Mouse (Mus musculus): Measurements from ENCODE around the gene Clba1. TPM values are rescaled to one million over a fixed set of nuclear protein-coding genes. Genes with fewer than 3 reads are reported as not detected.

The Clba1 gene
- total and polyA plus RNA-seq, 2 experiments from 2014 or later = 13.6 to 25.9 TPM

DNA sequence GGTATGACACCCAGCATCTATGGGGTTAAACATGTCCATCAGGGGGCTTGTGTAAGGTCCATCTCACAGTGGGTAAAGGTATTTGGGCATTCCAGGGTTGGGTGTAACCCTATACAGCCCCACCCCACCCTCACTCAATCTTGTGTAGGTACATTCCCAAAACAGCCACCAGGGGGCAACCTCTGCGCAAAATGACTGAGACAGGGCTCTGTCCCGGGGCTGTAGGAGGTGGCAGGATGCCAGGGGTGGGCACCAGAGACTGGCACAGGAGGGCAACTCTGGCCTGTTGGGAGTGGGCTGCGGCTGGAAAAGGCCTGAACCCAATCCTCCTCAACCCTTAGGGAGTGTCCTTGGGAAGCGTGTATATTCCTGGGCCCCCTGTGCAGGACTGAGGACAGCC, 8.3 kb upstream of the Clba1 start:
- no peak for ATAC-seq (ENCODE audit: low FRiP score)
- peak; percentile 79 for TF ChIP-seq CTCF (IDR thresholded peaks at IDR 0.05)
- Histone ChIP-seq H3K4me3 (ENCODE audit: low read depth, low read length) (no peak overlapping the region), H3K4me1 (ENCODE audit: insufficient read depth, low read length) (peaks cover 5% of the 10 kb centered on the region; the same call in 1 of the 2 replicates), H3K27ac (ENCODE audit: low read depth, low read length) (no peak overlapping the region), H3K9me3 (ENCODE audit: low read length) (no peaks in the 10 kb centered on the region), H3K4me2 (ENCODE audit: low read depth, low read length, poor library complexity, severe bottlenecking) (no peak overlapping the region), H3K27me3 (ENCODE audit: insufficient read depth, low read length) (peaks cover 7% of the 10 kb centered on the region; the same call in 1 of the 2 replicates), H3K9ac (replicated peaks; ENCODE audit: low read length, poor library complexity, severe bottlenecking) (no peak overlapping the region), H3K36me3 (ENCODE audit: insufficient read depth, low read length) (no peaks in the 10 kb centered on the region)
- WGBS = 8% methylated on average over 4 of the region's 4 CpGs
- peak; percentile 45 for DNase-seq (ENCODE audit: low spot score)

DNA sequence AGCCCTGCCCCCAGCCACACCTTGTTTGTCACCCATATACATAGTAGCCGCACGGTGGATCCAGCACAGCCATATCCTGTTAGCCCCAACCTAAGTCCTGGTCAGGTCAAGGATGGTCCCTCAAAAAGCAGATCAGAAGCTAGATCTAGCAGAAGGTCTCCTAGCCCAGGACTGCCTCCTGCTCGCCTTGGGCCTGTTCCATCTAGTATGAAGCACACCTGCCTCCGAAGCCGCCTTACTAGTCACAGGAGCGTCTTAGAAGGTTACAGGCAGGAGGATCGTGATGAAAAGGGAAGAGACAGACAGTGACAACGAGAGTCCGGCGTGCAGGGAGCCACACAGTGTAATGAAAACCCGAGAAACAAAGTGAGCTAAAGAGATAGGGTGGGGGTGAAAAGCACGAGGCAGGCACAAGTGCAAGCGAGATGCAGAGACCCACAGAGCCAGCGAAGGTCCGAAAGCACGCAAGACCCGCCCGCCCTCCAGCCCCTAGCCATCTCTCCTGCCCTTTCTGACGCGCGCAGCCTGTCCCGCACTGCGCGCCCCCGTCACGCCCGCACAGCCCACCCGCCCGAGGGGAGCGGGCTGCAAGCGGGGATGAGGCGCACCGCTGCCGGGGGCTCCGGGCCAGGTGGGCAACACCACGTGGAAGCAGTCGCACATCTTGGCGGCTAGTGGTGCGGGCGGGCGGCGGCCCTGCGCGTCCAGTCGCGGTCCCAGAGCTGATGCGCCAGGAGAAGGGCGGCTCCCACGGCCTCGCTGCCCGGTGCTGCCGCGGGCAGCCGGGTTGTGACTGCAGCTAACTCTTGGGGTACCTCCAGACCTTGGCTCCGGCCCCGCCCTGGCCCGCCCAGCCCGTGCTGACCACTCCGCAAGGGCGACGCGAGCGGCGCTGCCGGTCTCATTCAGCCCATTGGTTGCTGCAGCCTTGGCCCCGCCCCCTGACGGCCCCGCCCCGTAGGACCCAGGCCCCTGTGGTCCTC, 6.6 kb upstream of the Clba1 start, which contains the start of gene Ahnak2:
Ahnak2 (minus strand) TSS at position 794 of the 983 bp plus-strand sequence.
- H3K4me2 ChIP-seq (ENCODE audit: low read depth, low read length, poor library complexity, severe bottlenecking) = peak within 1 kb of the TSS; percentile 98
- H3K9ac ChIP-seq (replicated peaks; ENCODE audit: low read length, poor library complexity, severe bottlenecking) = peak within 1 kb of the TSS; percentile 63
- peak; percentile 52 for DNase-seq (ENCODE audit: low spot score)
- no peak within 1 kb of the TSS for H3K27ac ChIP-seq (ENCODE audit: low read depth, low read length)
- H3K9me3 ChIP-seq (ENCODE audit: low read length) = no peaks in the 10 kb centered on the region
- peak within 1 kb of the TSS; percentile 48 for H3K4me3 ChIP-seq (ENCODE audit: low read depth, low read length)
- 5% methylated on average over 46 of the region's 69 CpGs for WGBS
- no peak for TF ChIP-seq CTCF (IDR thresholded peaks at IDR 0.05)
- no peaks in the 10 kb centered on the region for H3K36me3 ChIP-seq (ENCODE audit: insufficient read depth, low read length)
- peak; percentile 50 for ATAC-seq (ENCODE audit: low FRiP score)
- H3K4me1 ChIP-seq (ENCODE audit: insufficient read depth, low read length) = peaks cover 5% of the 10 kb centered on the region; the same call in 1 of the 2 replicates
- peaks cover 7% of the 10 kb centered on the region; the same call in 1 of the 2 replicates for H3K27me3 ChIP-seq (ENCODE audit: insufficient read depth, low read length)

DNA sequence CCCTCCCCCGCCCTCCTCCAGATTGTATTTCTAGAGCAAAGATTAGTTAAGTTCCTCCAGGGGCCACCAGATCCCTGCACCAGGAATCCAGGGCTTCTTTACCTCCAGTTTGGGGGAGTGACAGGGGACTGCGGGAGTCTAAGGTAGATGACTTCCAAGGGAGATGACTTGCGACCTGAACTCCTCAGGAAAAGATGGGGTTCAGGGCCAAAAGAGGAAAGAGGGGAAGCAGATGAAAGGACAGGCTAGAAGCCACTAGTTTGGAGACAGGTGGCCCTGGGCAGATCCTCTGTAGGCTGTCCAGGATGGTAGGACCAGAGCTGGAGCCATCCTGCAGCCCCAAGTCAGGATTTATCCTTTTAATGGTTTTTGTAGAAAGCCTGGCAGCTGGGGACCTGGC, 5.8 kb upstream of the Clba1 start:
- WGBS = 16% methylated on average over 3 of the region's 3 CpGs
- TF ChIP-seq CTCF (IDR thresholded peaks at IDR 0.05) = no peak

DNA sequence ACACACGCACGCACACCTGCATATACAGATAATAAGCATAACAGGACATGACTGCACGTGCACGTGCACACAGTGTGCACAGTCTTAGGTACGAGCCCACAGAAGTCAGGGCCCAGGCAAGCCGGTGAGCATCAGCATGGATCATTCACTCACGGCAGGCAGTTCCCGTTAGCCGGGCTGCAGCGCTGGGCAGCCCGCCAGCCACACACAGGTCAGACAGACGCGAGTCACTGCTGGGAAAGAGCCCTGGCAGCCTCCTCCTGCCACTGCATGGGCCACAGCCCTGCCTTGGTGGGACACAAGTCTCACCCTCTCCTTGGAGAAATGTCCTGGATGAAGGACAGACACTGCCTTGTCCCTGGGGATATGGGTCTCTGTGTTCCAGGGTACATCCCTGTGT, 4.7 kb upstream of the Clba1 start:
- no peaks in the 10 kb centered on the region for H3K36me3 ChIP-seq (ENCODE audit: insufficient read depth, low read length)
- no peaks in the 10 kb centered on the region for H3K9me3 ChIP-seq (ENCODE audit: low read length)
- H3K4me3 ChIP-seq (ENCODE audit: low read depth, low read length) = no peak overlapping the region
- H3K27ac ChIP-seq (ENCODE audit: low read depth, low read length) = no peak overlapping the region
- no peak overlapping the region for H3K9ac ChIP-seq (replicated peaks; ENCODE audit: low read length, poor library complexity, severe bottlenecking)
- TF ChIP-seq CTCF (IDR thresholded peaks at IDR 0.05) = no peak
- H3K27me3 ChIP-seq (ENCODE audit: insufficient read depth, low read length) = peaks cover 7% of the 10 kb centered on the region; the same call in 1 of the 2 replicates
- 41% methylated on average over 13 of the region's 13 CpGs for WGBS
- no peak overlapping the region for H3K4me2 ChIP-seq (ENCODE audit: low read depth, low read length, poor library complexity, severe bottlenecking)
- DNase-seq (ENCODE audit: low spot score) (no peak), ATAC-seq (ENCODE audit: low FRiP score) (no peak)
- peaks cover 12% of the 10 kb centered on the region; the same call in 1 of the 2 replicates for H3K4me1 ChIP-seq (ENCODE audit: insufficient read depth, low read length)

More for the DNA sequence above, 5.8 kb upstream of the Clba1 start:
- Histone ChIP-seq H3K9ac (replicated peaks; ENCODE audit: low read length, poor library complexity, severe bottlenecking) (no peak overlapping the region), H3K27me3 (ENCODE audit: insufficient read depth, low read length) (peaks cover 7% of the 10 kb centered on the region; the same call in 1 of the 2 replicates), H3K4me3 (ENCODE audit: low read depth, low read length) (peak overlapping the region; percentile 48), H3K4me1 (ENCODE audit: insufficient read depth, low read length) (peaks cover 7% of the 10 kb centered on the region; the same call in 1 of the 2 replicates), H3K4me2 (ENCODE audit: low read depth, low read length, poor library complexity, severe bottlenecking) (peak overlapping the region; percentile 98), H3K36me3 (ENCODE audit: insufficient read depth, low read length) (no peaks in the 10 kb centered on the region), H3K9me3 (ENCODE audit: low read length) (no peaks in the 10 kb centered on the region), H3K27ac (ENCODE audit: low read depth, low read length) (no peak overlapping the region)
- ATAC-seq (ENCODE audit: low FRiP score) (no peak), DNase-seq (ENCODE audit: low spot score) (no peak)

DNA sequence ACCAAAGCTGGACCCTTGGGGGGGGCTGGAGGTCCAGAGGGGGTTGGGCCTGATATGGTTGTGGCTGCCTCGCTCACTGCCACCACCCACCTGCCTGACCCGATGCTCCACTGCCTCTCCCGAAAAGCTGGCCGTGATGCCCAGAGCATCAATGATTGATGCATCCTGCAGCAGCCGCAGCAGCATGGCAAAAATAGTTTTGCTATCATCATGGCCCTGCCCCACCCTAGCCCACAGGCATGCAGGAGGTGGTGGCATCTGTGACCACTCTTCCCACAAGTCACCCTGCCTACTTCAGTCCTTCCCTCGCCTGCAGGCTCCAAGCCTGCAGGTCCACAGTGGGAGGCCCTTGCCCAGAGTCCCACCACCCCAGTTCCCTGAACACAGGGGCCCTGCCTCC, 2.7 kb upstream of the Clba1 start:
- no peak for TF ChIP-seq CTCF (IDR thresholded peaks at IDR 0.05)
- H3K27me3 ChIP-seq (ENCODE audit: insufficient read depth, low read length) = 0 out of 2 replicates have a peak, but pooled peaks cover 3% of the 10 kb centered on the region
- ATAC-seq (ENCODE audit: low FRiP score) = no peak
- H3K4me2 ChIP-seq (ENCODE audit: low read depth, low read length, poor library complexity, severe bottlenecking) = no peak overlapping the region
- peaks cover 16% of the 10 kb centered on the region; the same call in 1 of the 2 replicates for H3K4me1 ChIP-seq (ENCODE audit: insufficient read depth, low read length)
- H3K9me3 ChIP-seq (ENCODE audit: low read length) = no peaks in the 10 kb centered on the region
- DNase-seq (ENCODE audit: low spot score) = no peak
- H3K36me3 ChIP-seq (ENCODE audit: insufficient read depth, low read length) = peaks cover 2% of the 10 kb centered on the region; the same call in 1 of the 2 replicates
- H3K4me3 ChIP-seq (ENCODE audit: low read depth, low read length) = no peak overlapping the region
- 75% methylated on average over 6 of the region's 6 CpGs for WGBS
- H3K9ac ChIP-seq (replicated peaks; ENCODE audit: low read length, poor library complexity, severe bottlenecking) = no peak overlapping the region
- no peak overlapping the region for H3K27ac ChIP-seq (ENCODE audit: low read depth, low read length)

Data from midbrain, postnatal 0 days (tissue).